Mouse (Mus musculus) liver, adult 2 months (tissue): ENCODE measurements around the gene Rnaseh2b. TPM values are rescaled to one million over a fixed set of nuclear protein-coding genes. Genes with fewer than 3 reads are reported as not detected.

Experiments used
- DNase-seq: peaks from one replicate; pipeline ENCODE4 v3.0.0-alpha.2; 2011; ENCODE audit warnings: low read depth, low spot score; ENCODE audit errors: extremely low read depth
- H3K27ac ChIP-seq: fragments of 200-500 bp; replicated peaks from 2 replicates; pipeline ENCODE4 v1.5.1; 2012; ENCODE audit warnings: low read depth, mild to moderate bottlenecking, control low read depth, inconsistent platforms, low read length; ENCODE audit not compliant: insufficient read depth
- H3K27me3 ChIP-seq: fragments of 200-500 bp; 2 replicates; pipeline ENCODE4 v1.6.1; 2012; ENCODE audit warnings: mild to moderate bottlenecking, moderate library complexity, low read length, inconsistent platforms; ENCODE audit not compliant: control insufficient read depth, insufficient read depth
- H3K36me3 ChIP-seq: fragments of 200-500 bp; 2 replicates; pipeline ENCODE4 v1.6.1; 2012; ENCODE audit warnings: low read length, inconsistent platforms; ENCODE audit not compliant: control insufficient read depth, insufficient read depth
- H3K4me1 ChIP-seq: fragments of 200-500 bp; 2 replicates; pipeline ENCODE4 v1.6.1; 2011; ENCODE audit warnings: low read length; ENCODE audit not compliant: control insufficient read depth, insufficient read depth
- H3K4me3 ChIP-seq: fragments of 200-500 bp; 2 replicates; pipeline ENCODE4 v1.5.1; 2011; ENCODE audit warnings: low read depth, mild to moderate bottlenecking, control low read depth, low read length, moderate library complexity; ENCODE audit not compliant: insufficient read depth
- H3K79me2 ChIP-seq: fragments of 200-500 bp; 2 replicates; pipeline ENCODE4 v1.6.1; 2012; ENCODE audit warnings: inconsistent platforms, mild to moderate bottlenecking, low read length, moderate library complexity; ENCODE audit not compliant: control insufficient read depth, insufficient read depth
- H3K9ac ChIP-seq: fragments of 200-500 bp; 2 replicates; pipeline ENCODE4 v1.6.1; 2012; ENCODE audit warnings: low read depth, mild to moderate bottlenecking, control low read depth, inconsistent platforms, low read length
- CTCF ChIP-seq: fragments of 200-500 bp; IDR thresholded peaks from 2 replicates; pipeline ENCODE4 v1.5.1; 2011; ENCODE audit warnings: low read depth, low read length, control low read depth
- POLR2A ChIP-seq: fragments of 200-500 bp; IDR thresholded peaks from 2 replicates; pipeline ENCODE4 v1.6.1; 2011; ENCODE audit warnings: low read length, control low read depth; ENCODE audit not compliant: insufficient read depth; ENCODE audit errors: extremely low read depth
- WGBS: fragments of 180-500 bp; shearing (Covaris S2); methylation state at CpG from one replicate; pipeline ENCODE4 v1.1.7; 2018; 5-methylcytosine and 5-hydroxymethylcytosine counted together
- polyA plus RNA-seq: library from polyadenylated mRNA; depleted of rRNA; stranded (reverse); fragments of >200 nt; gene quantifications from 2 replicates; pipeline ENCODE4 v1.2.3, GENCODE M21; 2012
- total RNA-seq: library from RNA; depleted of rRNA; stranded (reverse); fragments of >200 nt; gene quantifications from 2 replicates; pipeline ENCODE4 v1.2.3, GENCODE M21; 2014

The Rnaseh2b gene
- total and polyA plus RNA-seq, 2 experiments, result 1.3 to 5.9 TPM

- 69% methylated on average over 10 of the region's 10 CpGs for WGBS
Observed at GRCm38 (mm10) chr14:62374001-62374400, 81.6 kb downstream of the Rnaseh2b start.

GRCm38 (mm10) chr14:62375694-62376093, 83.3 kb downstream of the Rnaseh2b start:
- H3K27me3 ChIP-seq, result no peaks in the 10 kb centered on the region
- no peak for TF ChIP-seq CTCF
- TF ChIP-seq POLR2A, result no peak
- no peak overlapping the region for H3K27ac ChIP-seq
- H3K9ac ChIP-seq, result no peak overlapping the region
- no peaks in the 10 kb centered on the region for H3K79me2 ChIP-seq
- H3K4me1 ChIP-seq, result no peaks in the 10 kb centered on the region; the same call in 1 of the 2 replicates
- no peak overlapping the region for H3K4me3 ChIP-seq
- no peaks in the 10 kb centered on the region for H3K36me3 ChIP-seq
- peak; percentile 16 for DNase-seq

More at GRCm38 (mm10) chr14:62374001-62374400, 81.6 kb downstream of the Rnaseh2b start:
- H3K79me2 ChIP-seq, result no peaks in the 10 kb centered on the region
- H3K4me3 ChIP-seq, result no peak overlapping the region
- peaks cover 2% of the 10 kb centered on the region for H3K4me1 ChIP-seq
- H3K36me3 ChIP-seq, result no peaks in the 10 kb centered on the region
- no peak for DNase-seq
- H3K27ac ChIP-seq, result no peak overlapping the region
- TF ChIP-seq CTCF (no peak), POLR2A (no peak)
- no peaks in the 10 kb centered on the region for H3K27me3 ChIP-seq
- no peak overlapping the region for H3K9ac ChIP-seq

- TF ChIP-seq POLR2A (no peak), CTCF (no peak)
- DNase-seq, result no peak
- Histone ChIP-seq H3K4me1 (no peaks in the 10 kb centered on the region; the same call in 1 of the 2 replicates), H3K36me3 (no peaks in the 10 kb centered on the region), H3K4me3 (no peak overlapping the region), H3K27me3 (no peaks in the 10 kb centered on the region), H3K27ac (no peak overlapping the region), H3K9ac (no peak overlapping the region), H3K79me2 (no peaks in the 10 kb centered on the region)
- 78% methylated on average over 2 of the region's 2 CpGs for WGBS
Observed at GRCm38 (mm10) chr14:62376115-62376514, 83.7 kb downstream of the Rnaseh2b start.

- no peak overlapping the region for H3K9ac ChIP-seq
- 98% methylated on average over 2 of the region's 2 CpGs for whole genome bisulfite sequencing
- TF ChIP-seq CTCF (no peak), POLR2A (no peak)
- H3K79me2 ChIP-seq, result no peaks in the 10 kb centered on the region
- H3K36me3 ChIP-seq, result no peaks in the 10 kb centered on the region
- no peaks in the 10 kb centered on the region for H3K4me1 ChIP-seq
- H3K27me3 ChIP-seq, result no peaks in the 10 kb centered on the region
- no peak overlapping the region for H3K27ac ChIP-seq
- no peak for DNase-seq
- H3K4me3 ChIP-seq, result no peak overlapping the region
Observed at GRCm38 (mm10) chr14:62379391-62379790, 87.0 kb downstream of the Rnaseh2b start.

GRCm38 (mm10) chr14:62380606-62381005, 88.2 kb downstream of the Rnaseh2b start:
- no peak for DNase-seq
- Histone ChIP-seq H3K9ac (no peak overlapping the region), H3K79me2 (no peaks in the 10 kb centered on the region), H3K36me3 (no peaks in the 10 kb centered on the region), H3K27ac (no peak overlapping the region), H3K4me3 (no peak overlapping the region), H3K27me3 (no peaks in the 10 kb centered on the region), H3K4me1 (no peaks in the 10 kb centered on the region)
- TF ChIP-seq POLR2A (no peak), CTCF (no peak)
- WGBS, result 76% methylated on average over 6 of the region's 6 CpGs

- 92% methylated on average over 3 of the region's 3 CpGs for WGBS
- H3K27me3 ChIP-seq, result no peaks in the 10 kb centered on the region
- TF ChIP-seq CTCF (no peak), POLR2A (no peak)
- DNase-seq, result no peak
- no peak overlapping the region for H3K9ac ChIP-seq
- H3K36me3 ChIP-seq, result no peaks in the 10 kb centered on the region
- H3K4me3 ChIP-seq, result no peak overlapping the region
- H3K79me2 ChIP-seq, result no peaks in the 10 kb centered on the region
- no peak overlapping the region for H3K27ac ChIP-seq
- no peaks in the 10 kb centered on the region for H3K4me1 ChIP-seq
Observed at GRCm38 (mm10) chr14:62383109-62383508, 90.7 kb downstream of the Rnaseh2b start.
